Mouse (Mus musculus): ENCODE results near the gene Smad3.

Gene Smad3

GRCm38 (mm10) chr9:63696463-63697105 lies 61.2 kb downstream of the Smad3 start:
- peak; percentile 61 for DNase-seq

- no peak for DNase-seq
Observed at GRCm38 (mm10) chr9:63691960-63692359, 65.8 kb downstream of the Smad3 start.

- DNase-seq = no peak
Observed at GRCm38 (mm10) chr9:63690511-63690910, 67.3 kb downstream of the Smad3 start.

GRCm38 (mm10) chr9:63687413-63688015 lies 70.3 kb downstream of the Smad3 start:
- peak; percentile 73 for DNase-seq

GRCm38 (mm10) chr9:63685352-63685751 lies 72.4 kb downstream of the Smad3 start:
- no peak for DNase-seq

GRCm38 (mm10) chr9:63684277-63684676 lies 73.5 kb downstream of the Smad3 start:
- DNase-seq = no peak

- DNase-seq = no peak
Observed at GRCm38 (mm10) chr9:63682943-63683342, 74.9 kb downstream of the Smad3 start.

- DNase-seq = no peak
Observed at GRCm38 (mm10) chr9:63682301-63682700, 75.5 kb downstream of the Smad3 start.

GRCm38 (mm10) chr9:63678076-63678475 lies 79.7 kb downstream of the Smad3 start:
- no peak for DNase-seq

- no peak for DNase-seq
Observed at GRCm38 (mm10) chr9:63677621-63678020, 80.2 kb downstream of the Smad3 start.

- no peak for DNase-seq
Observed at GRCm38 (mm10) chr9:63674613-63675012, 83.2 kb downstream of the Smad3 start.

- DNase-seq = no peak
Observed at GRCm38 (mm10) chr9:63673494-63673805, 84.3 kb downstream of the Smad3 start.

GRCm38 (mm10) chr9:63672797-63673493 lies 84.8 kb downstream of the Smad3 start:
- DNase-seq = no peak

GRCm38 (mm10) chr9:63669816-63670215 lies 88.0 kb downstream of the Smad3 start:
- DNase-seq = no peak

GRCm38 (mm10) chr9:63668621-63669020 lies 89.2 kb downstream of the Smad3 start:
- peak; percentile 71 for DNase-seq

- DNase-seq = no peak
Observed at GRCm38 (mm10) chr9:63667373-63667724, 90.4 kb downstream of the Smad3 start.

- DNase-seq = peak; percentile 81
Observed at GRCm38 (mm10) chr9:63666612-63667372, 91.0 kb downstream of the Smad3 start.

GRCm38 (mm10) chr9:63664792-63665646 lies 92.8 kb downstream of the Smad3 start:
- peak; percentile 75 for DNase-seq

GRCm38 (mm10) chr9:63664300-63664745 lies 93.5 kb downstream of the Smad3 start:
- DNase-seq = peak; percentile 64

- no peak for DNase-seq
Observed at GRCm38 (mm10) chr9:63663222-63663621, 94.6 kb downstream of the Smad3 start.

- peak; percentile 68 for DNase-seq
Observed at GRCm38 (mm10) chr9:63662759-63663158, 95.0 kb downstream of the Smad3 start.

GRCm38 (mm10) chr9:63660691-63661090 lies 97.1 kb downstream of the Smad3 start:
- peak; percentile 60 for DNase-seq

- DNase-seq = no peak
Observed at GRCm38 (mm10) chr9:63660061-63660460, 97.7 kb downstream of the Smad3 start.
